Mouse (Mus musculus) hindbrain, postnatal 0 days (tissue): ENCODE measurements at regions not wholly inside any gene's neighbourhood (a gene's known extent, or its start where the extent isn't known, plus 50 kb on each side); places are given as distances from the start of the nearest gene placed in this dataset.

ENCODE experiments used
- ATAC-seq: fragments of 200-750 bp; cut with Nextera tagmentation; 2 replicates; pipeline ENCODE4 v1.8.0; 2017; ENCODE audit warnings: mild to moderate bottlenecking, moderate TSS enrichment, moderate library complexity
- DNase-seq: peaks from one replicate; pipeline ENCODE4 v3.0.0-alpha.2; 2015; ENCODE audit warnings: low spot score
- H3K27ac ChIP-seq: fragments of 300-500 bp; sonication (generic); 2 replicates; pipeline ENCODE4 v1.5.1; 2014; ENCODE audit warnings: mild to moderate bottlenecking
- H3K27me3 ChIP-seq: fragments of 300-500 bp; sonication (generic); 2 replicates; pipeline ENCODE4 v1.6.1; 2014; ENCODE audit warnings: low read length, mixed read lengths; ENCODE audit not compliant: insufficient read depth
- H3K36me3 ChIP-seq: fragments of 300-500 bp; sonication (generic); 2 replicates; pipeline ENCODE4 v1.6.1; 2014; ENCODE audit warnings: low read length, mixed read lengths; ENCODE audit not compliant: insufficient read depth
- H3K4me1 ChIP-seq: fragments of 300-500 bp; sonication (generic); 2 replicates; pipeline ENCODE4 v1.6.1; 2014; ENCODE audit warnings: antibody characterized with exemption, low read length, mixed read lengths; ENCODE audit not compliant: insufficient read depth
- H3K4me2 ChIP-seq: fragments of 300-500 bp; sonication (generic); 2 replicates; pipeline ENCODE4 v1.6.1; 2014; ENCODE audit warnings: low read depth, mild to moderate bottlenecking, low read length, moderate library complexity, mixed read lengths
- H3K4me3 ChIP-seq: fragments of 300-500 bp; sonication (generic); 2 replicates; pipeline ENCODE4 v1.5.1; 2014; ENCODE audit warnings: low read length
- H3K9ac ChIP-seq: fragments of 300-500 bp; sonication (generic); replicated peaks from 2 replicates; pipeline ENCODE4 v1.6.1; 2014; ENCODE audit warnings: mild to moderate bottlenecking, low read length, moderate library complexity, mixed read lengths
- H3K9me3 ChIP-seq: fragments of 300-500 bp; sonication (generic); 2 replicates; pipeline ENCODE4 v1.6.1; 2016; ENCODE audit warnings: low read length, mixed read lengths
- CTCF ChIP-seq: IDR thresholded peaks from 2 replicates; pipeline ENCODE4 v1.5.1; 2016; ENCODE audit warnings: antibody characterized with exemption, control low read depth, low read depth
- whole genome bisulfite sequencing: fragments of 180-500 bp; shearing (Covaris S2); extraction: QIAGEN DNeasy Blood & Tissue Kit; methylation state at CpG from one replicate; pipeline ENCODE4 v1.1.7; 2014; 5-methylcytosine and 5-hydroxymethylcytosine counted together

GRCm38 (mm10) chr11:79881812-79882211, 80.4 kb downstream of the Utp6 start:
- no peaks in the 10 kb centered on the region for H3K36me3 ChIP-seq
- H3K9ac ChIP-seq: no peak overlapping the region
- H3K4me3 ChIP-seq: no peak overlapping the region
- H3K4me2 ChIP-seq: no peak overlapping the region
- H3K9me3 ChIP-seq: no peaks in the 10 kb centered on the region
- no peak overlapping the region for H3K27ac ChIP-seq
- no peaks in the 10 kb centered on the region for H3K4me1 ChIP-seq
- ATAC-seq: no peak
- DNase-seq: no peak
- no peaks in the 10 kb centered on the region for H3K27me3 ChIP-seq
- 69% methylated on average over 4 of the region's 4 CpGs for WGBS
- TF ChIP-seq CTCF: no peak

- Histone ChIP-seq H3K4me1 (no peaks in the 10 kb centered on the region), H3K9me3 (no peaks in the 10 kb centered on the region), H3K27ac (no peak overlapping the region), H3K27me3 (no peaks in the 10 kb centered on the region), H3K36me3 (no peaks in the 10 kb centered on the region), H3K4me3 (no peak overlapping the region), H3K4me2 (no peak overlapping the region), H3K9ac (no peak overlapping the region)
- DNase-seq (no peak), ATAC-seq (no peak)
- 83% methylated on average over 7 of the region's 7 CpGs for WGBS
- no peak for TF ChIP-seq CTCF
Measured at GRCm38 (mm10) chr11:79878091-79878490, 84.1 kb downstream of the Utp6 start.

- Histone ChIP-seq H3K27me3 (no peaks in the 10 kb centered on the region), H3K9me3 (no peaks in the 10 kb centered on the region)
- no peak for ATAC-seq
Measured at GRCm38 (mm10) chr11:79877184-79877745, 84.9 kb downstream of the Utp6 start.

GRCm38 (mm10) chr11:79871783-79872628, 90.2 kb downstream of the Utp6 start:
- no peak overlapping the region for H3K4me3 ChIP-seq
- no peaks in the 10 kb centered on the region for H3K27me3 ChIP-seq
- no peak overlapping the region for H3K4me2 ChIP-seq
- no peaks in the 10 kb centered on the region for H3K36me3 ChIP-seq
- no peak for TF ChIP-seq CTCF
- ATAC-seq: no peak
- no peak for DNase-seq
- 90% methylated on average over 10 of the region's 10 CpGs for WGBS
- H3K27ac ChIP-seq: no peak overlapping the region
- H3K4me1 ChIP-seq: no peaks in the 10 kb centered on the region
- H3K9me3 ChIP-seq: no peaks in the 10 kb centered on the region
- no peak overlapping the region for H3K9ac ChIP-seq

More at GRCm38 (mm10) chr11:79877184-79877745, 84.9 kb downstream of the Utp6 start:
- Histone ChIP-seq H3K36me3 (no peaks in the 10 kb centered on the region), H3K4me2 (no peak overlapping the region), H3K4me3 (no peak overlapping the region), H3K9ac (no peak overlapping the region), H3K4me1 (no peaks in the 10 kb centered on the region), H3K27ac (no peak overlapping the region)
- no peak for DNase-seq
- WGBS: 53% methylated on average over 3 of the region's 3 CpGs
- no peak for TF ChIP-seq CTCF

GRCm38 (mm10) chr11:79870189-79870588, 92.0 kb downstream of the Utp6 start:
- Histone ChIP-seq H3K9ac (no peak overlapping the region), H3K4me3 (no peak overlapping the region), H3K4me2 (no peak overlapping the region), H3K9me3 (no peaks in the 10 kb centered on the region), H3K36me3 (no peaks in the 10 kb centered on the region), H3K27me3 (no peaks in the 10 kb centered on the region), H3K27ac (no peak overlapping the region), H3K4me1 (no peaks in the 10 kb centered on the region; the same call in 1 of the 2 replicates)
- DNase-seq (peak; percentile 63), ATAC-seq (no peak)
- 56% methylated on average over 5 of the region's 5 CpGs for WGBS
- no peak for TF ChIP-seq CTCF

GRCm38 (mm10) chr11:79869009-79869408, 93.2 kb downstream of the Utp6 start:
- Histone ChIP-seq H3K4me2 (no peak overlapping the region), H3K4me1 (no peaks in the 10 kb centered on the region; the same call in 1 of the 2 replicates), H3K9ac (no peak overlapping the region), H3K9me3 (no peaks in the 10 kb centered on the region), H3K4me3 (no peak overlapping the region), H3K27ac (no peak overlapping the region), H3K36me3 (no peaks in the 10 kb centered on the region), H3K27me3 (no peaks in the 10 kb centered on the region)
- 68% methylated on average over 5 of the region's 5 CpGs for WGBS
- TF ChIP-seq CTCF: no peak
- DNase-seq (no peak), ATAC-seq (no peak)

- H3K27ac ChIP-seq: no peak overlapping the region
- no peaks in the 10 kb centered on the region for H3K9me3 ChIP-seq
- no peaks in the 10 kb centered on the region for H3K27me3 ChIP-seq
- DNase-seq (no peak), ATAC-seq (no peak)
- 54% methylated on average over 5 of the region's 5 CpGs for WGBS
- TF ChIP-seq CTCF: no peak
- H3K4me2 ChIP-seq: no peak overlapping the region
- H3K4me3 ChIP-seq: no peak overlapping the region
- no peak overlapping the region for H3K9ac ChIP-seq
- H3K4me1 ChIP-seq: no peaks in the 10 kb centered on the region; the same call in 1 of the 2 replicates
- no peaks in the 10 kb centered on the region for H3K36me3 ChIP-seq
Measured at GRCm38 (mm10) chr11:79864836-79865235, 97.4 kb downstream of the Utp6 start.
